Mouse (Mus musculus) midbrain, embryonic 12.5 days (tissue): ENCODE measurements around the gene Ube2z. TPM values are rescaled to one million over a fixed set of nuclear protein-coding genes. Genes with fewer than 3 reads are reported as not detected.
A peak's percentile ranks its signal among the peaks of the same experiment; 100 is the strongest.

Experiments used
- ATAC-seq: fragments of 200-750 bp; cut with Nextera tagmentation; 2 replicates; pipeline ENCODE4 v1.8.0; 2017; ENCODE audit warnings: low read depth, moderate TSS enrichment, moderate library complexity; ENCODE audit not compliant: low FRiP score
- H3K27ac ChIP-seq: fragments of 300-500 bp; sonication (generic); replicated peaks from 2 replicates; pipeline ENCODE4 v1.5.1; 2016; ENCODE audit warnings: mild to moderate bottlenecking
- H3K27me3 ChIP-seq: fragments of 300-500 bp; sonication (generic); 2 replicates; pipeline ENCODE4 v1.6.1; 2016; ENCODE audit warnings: mild to moderate bottlenecking
- H3K36me3 ChIP-seq: fragments of 300-500 bp; sonication (generic); 2 replicates; pipeline ENCODE4 v1.6.1; 2016
- H3K4me1 ChIP-seq: fragments of 300-500 bp; sonication (generic); 2 replicates; pipeline ENCODE4 v1.6.1; 2016
- H3K4me2 ChIP-seq: fragments of 300-500 bp; sonication (generic); replicated peaks from 2 replicates; pipeline ENCODE4 v1.6.1; 2016; ENCODE audit warnings: mild to moderate bottlenecking, moderate library complexity
- H3K4me3 ChIP-seq: fragments of 300-500 bp; sonication (generic); 2 replicates; pipeline ENCODE4 v1.5.1; 2016; ENCODE audit warnings: mild to moderate bottlenecking
- H3K9ac ChIP-seq: fragments of 300-500 bp; sonication (generic); replicated peaks from 2 replicates; pipeline ENCODE4 v1.6.1; 2016; ENCODE audit warnings: mild to moderate bottlenecking, moderate library complexity
- H3K9me3 ChIP-seq: fragments of 300-500 bp; sonication (generic); 2 replicates; pipeline ENCODE4 v1.6.1; 2016; ENCODE audit warnings: mild to moderate bottlenecking
- WGBS: fragments of 180-500 bp; shearing (Covaris S2); methylation state at CpG from one replicate; pipeline ENCODE4 v1.1.7; 2016; 5-methylcytosine and 5-hydroxymethylcytosine counted together
- polyA plus RNA-seq: library from polyadenylated mRNA; unstranded; fragments of >200 nt; fragmentation: Nextera tagmentation; extraction: Ambion mirVana; gene quantifications from 2 replicates; pipeline ENCODE4 v1.2.1, GENCODE M21; 2016

Gene Ube2z
- polyA plus RNA-seq, 1 experiment from 2014 or later: 36.1 TPM

DNA sequence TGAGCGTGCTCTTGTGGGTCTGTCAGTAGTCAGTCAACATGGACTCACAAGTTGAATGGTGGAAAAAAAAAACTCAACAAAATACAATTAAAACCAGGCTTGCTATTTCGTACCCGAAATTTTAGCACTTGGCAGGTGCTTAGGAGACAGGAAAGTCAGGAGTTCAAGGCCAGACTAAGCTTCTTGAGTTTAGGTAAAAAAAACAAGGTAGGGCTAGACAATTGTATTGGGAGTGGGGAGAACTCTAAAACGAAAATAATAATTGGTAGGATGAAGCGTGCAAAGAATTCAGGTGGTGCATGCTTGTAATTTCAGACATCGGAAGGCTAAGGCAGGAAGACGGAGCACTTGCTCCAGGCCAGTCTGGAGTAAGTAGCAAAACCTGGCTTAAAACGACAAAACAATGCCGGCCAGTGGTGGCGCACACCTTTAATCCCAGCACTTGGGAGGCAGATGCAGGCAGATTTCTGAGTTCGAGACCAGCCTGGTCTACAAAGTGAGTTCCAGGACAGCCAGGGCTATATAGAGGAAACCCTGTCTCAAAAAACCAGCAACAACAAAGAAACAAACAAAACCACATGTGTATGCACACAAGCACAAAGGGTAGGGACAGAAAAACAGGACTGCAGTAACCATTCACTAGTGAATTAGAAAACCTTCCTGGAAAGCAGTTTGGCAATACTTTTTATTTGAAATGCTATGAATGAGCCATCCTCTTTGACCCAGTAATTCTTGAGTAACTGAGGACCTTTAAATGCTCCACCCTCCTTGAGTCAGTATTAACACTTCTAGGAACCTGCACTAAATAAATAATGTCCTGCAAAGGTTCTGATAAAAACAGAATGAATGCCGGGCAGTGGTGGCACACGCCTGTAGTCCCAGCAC lies 11.3 kb upstream of the Ube2z start:
- H3K27me3 ChIP-seq: no peaks in the 10 kb centered on the region
- peak overlapping the region; percentile 85 for H3K4me3 ChIP-seq
- no peak for ATAC-seq
- peaks cover 11% of the 10 kb centered on the region for H3K4me1 ChIP-seq
- peaks cover 16% of the 10 kb centered on the region for H3K36me3 ChIP-seq
- H3K27ac ChIP-seq: peak overlapping the region; percentile 60
- peak overlapping the region; percentile 45 for H3K4me2 ChIP-seq
- no peaks in the 10 kb centered on the region for H3K9me3 ChIP-seq
- WGBS: 70% methylated on average over 13 of the region's 13 CpGs
- no peak overlapping the region; the same call in 1 of the 2 replicates for H3K9ac ChIP-seq

DNA sequence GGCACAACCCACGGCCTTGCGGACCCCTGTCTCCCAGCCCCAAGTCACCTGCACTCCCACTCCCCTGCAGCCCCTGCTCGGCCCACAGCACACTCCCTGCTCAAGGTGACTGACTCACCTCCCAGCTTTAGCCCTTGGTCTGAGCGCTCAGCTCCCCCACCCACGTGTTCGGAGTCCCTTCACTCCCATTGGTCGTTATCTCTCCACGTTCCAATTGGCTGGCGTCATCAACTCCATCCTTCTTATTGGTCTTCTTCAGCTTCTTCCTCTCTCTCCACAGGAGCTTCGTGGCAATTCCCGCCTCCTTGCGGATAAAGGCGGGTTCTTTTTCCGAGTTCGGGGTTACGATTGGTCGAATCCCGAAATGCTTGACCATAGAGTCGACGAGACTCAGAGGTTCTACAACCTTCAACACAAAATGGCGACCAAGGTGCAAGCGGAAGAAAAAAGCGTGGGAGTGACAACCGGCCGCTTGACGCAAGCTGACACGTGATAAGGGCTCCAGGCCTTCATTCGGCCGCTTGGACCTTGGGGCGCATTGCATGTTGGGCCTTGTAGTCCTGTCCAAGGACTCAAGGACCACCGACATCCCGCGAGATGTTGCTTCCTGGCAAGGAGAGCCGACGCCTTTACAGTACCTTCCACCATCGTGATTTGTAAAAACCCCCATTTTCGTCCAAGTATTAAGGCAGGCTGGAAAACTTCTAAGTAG lies 10.5 kb upstream of the Ube2z start, which contains the start of gene Atp5g1:
TSS of gene Atp5g1 (minus strand) at position 162 of the 712 bp plus-strand sequence.
- Histone ChIP-seq H3K9me3 (no peaks in the 10 kb centered on the region), H3K27ac (peak within 1 kb of the TSS; percentile 65), H3K4me3 (peak within 1 kb of the TSS; percentile 85), H3K36me3 (peaks cover 20% of the 10 kb centered on the region), H3K4me1 (peaks cover 11% of the 10 kb centered on the region), H3K9ac (peak within 1 kb of the TSS; percentile 78), H3K27me3 (no peaks in the 10 kb centered on the region), H3K4me2 (peak within 1 kb of the TSS; percentile 95)
- under 1% methylated on average over 37 of the region's 37 CpGs for WGBS
- peak; percentile 96 for ATAC-seq

DNA sequence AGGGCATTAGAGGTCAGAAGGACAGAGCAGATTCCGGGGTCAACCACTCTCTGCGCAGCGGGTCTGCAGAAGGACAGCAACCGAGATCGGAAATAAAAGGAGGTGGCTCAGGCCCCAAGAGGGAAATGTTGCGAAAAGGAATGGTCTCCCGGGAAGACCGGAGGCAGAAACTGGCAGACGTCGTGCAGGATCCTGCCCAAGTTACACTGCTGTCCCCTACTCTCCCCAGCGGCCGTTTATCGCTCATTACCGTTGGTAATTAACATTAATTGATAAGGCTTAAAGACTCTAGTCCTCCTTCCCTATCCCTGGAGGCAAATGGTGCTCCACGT lies 10.0 kb upstream of the Ube2z start:
- H3K4me1 ChIP-seq: peaks cover 11% of the 10 kb centered on the region
- no peaks in the 10 kb centered on the region for H3K9me3 ChIP-seq
- under 1% methylated on average over 15 of the region's 15 CpGs for WGBS
- peak overlapping the region; percentile 85 for H3K4me3 ChIP-seq
- 0 out of 2 replicates have a peak, but pooled peaks have one; percentile 1 for ATAC-seq
- H3K9ac ChIP-seq: peak overlapping the region; percentile 78
- peaks cover 25% of the 10 kb centered on the region for H3K36me3 ChIP-seq
- no peaks in the 10 kb centered on the region for H3K27me3 ChIP-seq
- H3K27ac ChIP-seq: peak overlapping the region; percentile 65
- H3K4me2 ChIP-seq: peak overlapping the region; percentile 95

DNA sequence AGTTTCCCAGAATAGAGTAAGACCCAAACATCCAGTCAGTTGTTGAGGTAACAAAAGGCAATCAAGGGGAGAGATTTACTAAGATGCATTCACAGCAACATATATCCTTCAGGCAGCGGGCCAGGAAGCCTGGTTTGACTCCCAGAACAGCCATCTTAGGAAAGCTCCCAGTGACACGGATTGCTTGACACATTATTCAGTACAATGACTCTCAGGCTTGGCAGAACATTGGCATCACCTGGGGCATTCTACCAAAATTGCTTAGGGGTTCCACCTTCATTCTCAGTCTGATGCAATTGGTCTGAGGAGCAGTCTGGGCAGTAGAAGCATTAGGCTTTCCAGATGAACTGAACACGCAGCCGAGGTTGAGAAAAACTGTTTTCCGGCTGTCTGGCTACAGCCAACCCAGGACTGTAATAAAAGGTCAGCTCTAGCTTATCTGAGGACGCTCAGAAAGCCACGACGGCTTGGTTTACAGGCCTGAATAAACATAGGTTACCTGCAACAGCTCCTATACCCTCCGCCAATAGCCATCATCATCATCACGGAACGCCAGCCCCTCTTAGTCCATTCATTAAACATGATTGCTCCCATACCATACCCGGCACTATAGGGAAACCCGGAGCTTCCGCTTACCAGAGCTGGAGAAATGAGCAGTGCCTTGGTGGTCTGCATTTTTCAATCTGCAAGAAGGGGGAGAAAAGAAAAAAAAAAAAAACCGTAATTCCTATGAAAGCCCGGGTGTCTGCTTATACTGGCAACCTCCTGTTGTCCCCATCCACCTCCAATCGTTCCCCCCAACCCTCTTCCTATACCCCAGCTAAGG lies 9.4 kb upstream of the Ube2z start:
- Histone ChIP-seq H3K27ac (peak overlapping the region; percentile 65; the same call in 1 of the 2 replicates), H3K9ac (peak overlapping the region; percentile 78), H3K36me3 (peaks cover 28% of the 10 kb centered on the region), H3K4me1 (peaks cover 11% of the 10 kb centered on the region), H3K4me2 (peak overlapping the region; percentile 95), H3K9me3 (no peaks in the 10 kb centered on the region), H3K27me3 (no peaks in the 10 kb centered on the region), H3K4me3 (peak overlapping the region; percentile 85)
- ATAC-seq: no peak
- 31% methylated on average over 17 of the region's 17 CpGs for WGBS

DNA sequence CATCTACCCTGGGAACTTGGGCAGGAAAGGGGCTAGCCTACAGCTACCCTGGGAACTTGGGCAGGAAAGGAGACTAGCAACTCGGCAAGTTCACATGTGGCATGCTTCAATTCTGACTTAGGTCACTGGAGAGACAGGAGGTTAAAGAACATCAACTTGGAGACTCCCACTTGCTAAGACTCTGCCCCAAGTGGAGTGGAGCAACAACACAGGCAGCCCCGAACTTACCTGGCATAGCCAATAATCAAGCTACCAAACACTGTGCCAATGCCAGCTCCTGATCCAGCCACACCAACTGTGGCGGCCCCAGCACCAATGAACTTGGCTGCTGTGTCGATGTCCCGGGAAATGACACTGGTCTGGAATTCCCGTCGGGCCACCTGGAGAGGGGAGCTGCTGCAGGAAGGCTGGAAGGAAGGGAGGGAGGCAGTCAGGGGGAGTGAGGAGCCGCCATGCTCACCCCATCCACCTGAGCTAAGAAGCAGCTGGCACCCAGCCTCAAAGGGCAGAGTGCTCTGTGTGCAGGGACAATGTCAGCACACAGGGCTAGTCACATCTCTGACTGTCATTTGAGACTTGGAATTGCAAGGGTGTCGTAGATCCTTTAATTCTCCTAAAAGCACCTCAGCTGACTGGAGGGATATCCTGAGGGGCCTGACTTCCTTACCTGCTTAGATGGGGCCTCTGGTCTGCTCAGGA lies 8.3 kb upstream of the Ube2z start:
- Histone ChIP-seq H3K27ac (no peak overlapping the region), H3K4me3 (no peak overlapping the region), H3K4me1 (peaks cover 11% of the 10 kb centered on the region), H3K36me3 (peaks cover 28% of the 10 kb centered on the region), H3K4me2 (no peak overlapping the region), H3K27me3 (no peaks in the 10 kb centered on the region), H3K9me3 (no peaks in the 10 kb centered on the region), H3K9ac (no peak overlapping the region)
- no peak for ATAC-seq
- 81% methylated on average over 8 of the region's 9 CpGs for WGBS

DNA sequence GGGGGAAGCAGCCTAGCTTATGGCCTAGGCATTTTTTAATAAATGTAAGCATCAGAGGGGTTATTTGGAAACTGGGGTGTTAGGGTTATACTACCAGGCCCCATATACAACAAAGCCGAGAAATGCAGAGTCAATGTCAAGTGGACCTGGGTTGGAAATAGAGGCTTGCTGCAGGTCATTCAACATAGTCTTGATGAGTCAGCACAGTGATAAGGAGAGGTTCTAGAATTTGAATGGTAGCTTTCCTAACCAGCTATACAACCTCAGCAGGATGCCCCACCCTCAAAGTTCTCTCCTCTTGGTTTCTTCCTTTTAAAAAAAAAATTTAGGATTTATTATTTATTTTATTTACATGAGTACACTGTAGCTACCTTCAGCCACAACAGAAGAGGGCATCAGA lies 5.8 kb upstream of the Ube2z start:
- Histone ChIP-seq H3K27ac (no peak overlapping the region), H3K27me3 (no peaks in the 10 kb centered on the region)

DNA sequence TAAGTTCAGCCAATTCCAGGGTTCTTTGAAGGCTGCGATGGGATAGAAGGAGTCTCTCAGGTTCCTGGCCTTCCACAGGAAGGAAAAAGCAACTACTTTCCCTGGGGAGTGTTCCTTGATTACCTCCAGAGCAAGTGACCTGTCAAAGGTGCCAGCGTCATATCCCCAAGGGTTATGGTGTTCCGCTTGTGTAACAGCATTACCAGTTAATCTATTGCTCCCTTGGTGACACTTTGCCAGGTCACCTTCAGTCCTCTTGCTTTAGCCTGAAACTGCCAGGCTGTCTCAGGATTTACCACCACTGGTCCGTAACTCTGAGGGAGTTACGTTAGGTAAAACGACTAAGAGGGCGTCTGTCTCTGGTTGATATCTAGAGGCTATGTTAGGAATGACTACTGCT lies 5.2 kb upstream of the Ube2z start:
- peaks cover 28% of the 10 kb centered on the region for H3K36me3 ChIP-seq
- H3K9ac ChIP-seq: no peak overlapping the region
- H3K4me3 ChIP-seq: no peak overlapping the region
- no peak for ATAC-seq
- 94% methylated on average over 7 of the region's 7 CpGs for WGBS
- no peaks in the 10 kb centered on the region for H3K9me3 ChIP-seq
- H3K27me3 ChIP-seq: no peaks in the 10 kb centered on the region
- H3K4me1 ChIP-seq: peaks cover 13% of the 10 kb centered on the region
- H3K27ac ChIP-seq: no peak overlapping the region
- H3K4me2 ChIP-seq: no peak overlapping the region

More for the DNA sequence above, 5.8 kb upstream of the Ube2z start:
- H3K4me3 ChIP-seq: no peak overlapping the region
- H3K4me2 ChIP-seq: no peak overlapping the region
- no peak for ATAC-seq
- peaks cover 9% of the 10 kb centered on the region for H3K4me1 ChIP-seq
- 100% methylated on average over 1 of the region's 1 CpGs for WGBS
- no peak overlapping the region for H3K9ac ChIP-seq
- H3K9me3 ChIP-seq: no peaks in the 10 kb centered on the region
- H3K36me3 ChIP-seq: peaks cover 28% of the 10 kb centered on the region

DNA sequence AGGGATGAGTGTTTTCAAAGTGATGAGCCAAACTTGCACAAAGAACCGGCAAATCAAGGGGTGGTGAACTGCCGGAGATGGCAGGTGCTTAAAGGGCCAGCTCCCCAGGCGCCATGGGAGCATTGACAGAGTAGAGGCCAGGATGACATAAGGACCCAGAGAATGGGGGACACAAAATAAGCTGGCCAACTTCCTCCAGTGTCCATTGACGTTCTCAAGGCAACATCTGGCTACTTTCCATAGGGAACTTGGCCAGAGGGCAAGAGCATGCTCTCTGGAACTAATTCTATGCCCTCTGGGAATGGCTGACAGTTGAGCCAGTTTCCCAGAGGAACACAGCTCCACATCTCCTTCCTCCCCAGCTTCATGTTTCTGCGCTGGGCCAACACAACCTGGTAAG lies 3.0 kb upstream of the Ube2z start:
- Histone ChIP-seq H3K9me3 (no peaks in the 10 kb centered on the region), H3K36me3 (peaks cover 21% of the 10 kb centered on the region), H3K27me3 (no peaks in the 10 kb centered on the region), H3K27ac (no peak overlapping the region), H3K4me1 (peaks cover 16% of the 10 kb centered on the region), H3K4me2 (no peak overlapping the region), H3K9ac (no peak overlapping the region), H3K4me3 (no peak overlapping the region)
- ATAC-seq: no peak
- 74% methylated on average over 5 of the region's 5 CpGs for WGBS

DNA sequence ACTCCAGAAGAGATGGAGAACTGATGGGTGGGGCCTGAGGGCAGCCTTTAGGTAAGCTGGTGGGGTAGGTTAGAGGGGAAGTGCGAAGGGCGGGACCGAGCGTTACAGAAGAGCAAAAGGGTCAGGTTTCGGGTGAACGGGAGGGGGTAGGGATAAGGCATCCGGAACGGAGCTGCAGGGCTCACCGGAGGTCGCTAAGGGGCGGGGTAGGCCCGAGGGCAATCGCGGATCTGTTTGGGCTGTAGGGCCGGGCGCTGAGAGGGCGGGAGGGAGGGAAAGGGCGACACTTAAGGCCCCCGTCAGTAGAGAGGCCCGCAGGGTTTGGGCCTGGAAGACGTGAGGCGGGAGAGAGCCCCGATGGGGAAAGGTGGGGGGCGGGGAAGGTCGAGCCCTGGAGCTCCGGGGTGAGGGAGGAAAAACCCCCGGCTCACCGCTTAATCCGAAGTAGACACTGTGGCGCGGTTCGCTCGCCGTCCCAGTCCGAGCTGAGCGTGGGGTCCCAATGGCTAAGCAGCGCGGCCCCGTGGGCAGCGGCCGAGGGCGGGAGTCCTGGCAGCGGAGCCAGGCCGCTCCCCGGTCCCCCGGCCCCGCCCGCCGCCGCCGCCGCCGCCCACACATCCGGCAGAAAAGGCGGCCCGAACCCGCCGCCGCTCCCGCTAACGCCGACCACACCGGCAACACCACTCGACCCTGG lies 520 bp downstream of the Ube2z start:
- peak overlapping the region; percentile 93 for H3K4me2 ChIP-seq
- H3K36me3 ChIP-seq: peaks cover 24% of the 10 kb centered on the region
- peak overlapping the region; percentile 97 for H3K4me3 ChIP-seq
- no peaks in the 10 kb centered on the region for H3K9me3 ChIP-seq
- H3K9ac ChIP-seq: peak overlapping the region; percentile 96
- H3K27me3 ChIP-seq: no peaks in the 10 kb centered on the region
- 0% methylated on average over 42 of the region's 64 CpGs for whole genome bisulfite sequencing
- peak overlapping the region; percentile 83 for H3K27ac ChIP-seq
- peaks cover 24% of the 10 kb centered on the region for H3K4me1 ChIP-seq
- ATAC-seq: peak; percentile 74

DNA sequence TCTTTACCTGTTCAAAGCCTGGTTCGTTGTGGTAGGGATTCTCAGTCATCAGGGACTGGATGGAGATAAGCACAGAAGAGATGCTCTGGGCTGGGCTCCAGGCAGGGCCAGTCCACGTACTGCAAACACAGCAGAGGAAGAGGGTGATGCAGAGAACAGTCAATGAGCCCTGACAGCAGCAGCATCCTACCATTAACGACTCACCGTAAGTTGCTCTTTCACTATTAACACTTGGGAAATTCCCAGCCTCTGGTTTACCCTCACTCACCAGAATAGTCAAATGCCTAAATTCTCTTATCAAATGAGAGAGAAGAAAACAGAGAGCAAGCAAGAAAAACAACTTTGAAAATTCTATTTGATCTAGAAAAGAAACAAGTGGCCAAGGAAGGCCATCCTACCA lies 6.9 kb downstream of the Ube2z start:
- peaks cover 79% of the 10 kb centered on the region for H3K36me3 ChIP-seq
- no peaks in the 10 kb centered on the region for H3K9me3 ChIP-seq
- no peak overlapping the region for H3K4me3 ChIP-seq
- no peak overlapping the region for H3K27ac ChIP-seq
- no peak for ATAC-seq
- WGBS: 95% methylated on average over 4 of the region's 4 CpGs
- no peaks in the 10 kb centered on the region for H3K27me3 ChIP-seq
- H3K4me2 ChIP-seq: no peak overlapping the region
- no peak overlapping the region for H3K9ac ChIP-seq
- H3K4me1 ChIP-seq: peaks cover 9% of the 10 kb centered on the region

DNA sequence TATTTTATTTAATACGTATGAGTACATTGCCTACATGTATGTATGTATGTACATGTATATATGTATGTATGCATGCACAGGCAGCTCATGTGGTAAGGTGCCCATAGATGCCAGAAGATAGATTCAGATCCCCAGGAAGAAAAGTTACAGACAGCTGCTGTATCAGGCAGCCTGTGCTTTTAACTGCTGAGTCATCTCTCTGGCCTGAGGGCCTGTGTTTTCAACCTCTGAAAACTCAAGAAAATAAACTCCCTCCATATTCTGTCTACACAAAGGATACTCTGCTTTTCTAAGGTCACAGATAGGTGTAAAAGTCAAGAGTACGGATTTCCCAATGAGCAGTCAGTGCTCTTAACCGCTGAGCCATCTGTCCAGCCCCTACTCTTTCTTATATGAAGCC lies 14.3 kb downstream of the Ube2z start:
- Histone ChIP-seq H3K9ac (no peak overlapping the region), H3K4me3 (no peak overlapping the region), H3K27ac (no peak overlapping the region), H3K27me3 (no peaks in the 10 kb centered on the region), H3K9me3 (no peaks in the 10 kb centered on the region), H3K4me1 (no peaks in the 10 kb centered on the region), H3K4me2 (no peak overlapping the region), H3K36me3 (peaks cover 85% of the 10 kb centered on the region)
- no peak for ATAC-seq
- WGBS: 98% methylated on average over 3 of the region's 3 CpGs
